In the genomic region with DNA sequence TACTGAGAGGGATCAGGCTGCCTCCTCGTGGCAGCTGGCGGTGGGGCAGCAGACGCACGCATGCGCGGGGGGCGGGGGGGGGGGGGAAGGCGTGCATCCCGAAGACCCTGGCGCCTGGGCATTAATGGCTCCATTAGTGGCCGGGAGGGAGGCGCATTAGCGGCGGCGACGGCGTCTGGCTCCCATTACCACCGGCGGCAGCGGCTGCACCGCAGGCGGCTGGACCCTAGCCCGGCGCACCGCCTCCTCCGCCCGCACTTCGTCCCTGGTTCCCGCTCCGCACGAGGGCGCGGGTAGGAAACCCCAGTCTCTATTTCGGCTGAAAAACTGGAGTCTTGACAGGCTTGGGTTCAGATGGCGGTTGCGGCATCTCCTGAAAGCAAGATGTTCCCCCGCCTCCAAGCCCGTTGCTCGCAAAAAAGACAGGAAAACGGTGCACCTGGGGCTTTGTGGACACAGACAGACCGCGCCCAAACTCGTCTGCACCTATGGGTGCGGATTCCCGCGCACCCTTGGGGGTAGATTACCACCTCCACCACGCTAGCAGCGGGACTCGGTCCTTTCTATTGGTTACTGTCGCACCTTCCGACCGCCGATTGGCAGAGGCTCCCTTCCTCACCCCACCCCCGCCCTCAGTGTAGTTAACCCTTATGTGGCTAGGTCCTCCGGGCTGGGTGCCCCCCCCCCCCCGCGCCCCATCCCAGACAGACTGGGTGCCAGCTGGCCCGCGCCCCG, we compare ENCODE assay signal across 8 mouse cellular contexts. TPM values are rescaled to one million over a fixed set of nuclear protein-coding genes. Genes with fewer than 3 reads are reported as not detected.
DNase-seq lines count a peak whose midpoint lies in the region.

No protein-coding gene starts in this region.

- peaks cover 6% of the 10 kb centered on the region for H3K36me3 ChIP-seq in midbrain, embryonic 10.5 days

- H3K27ac ChIP-seq in midbrain, embryonic 10.5 days (replicated peaks), result peak overlapping the region; percentile 97

- H3K4me1 ChIP-seq in midbrain, embryonic 10.5 days, result peaks cover 74% of the 10 kb centered on the region

- no peaks in the 10 kb centered on the region for H3K27me3 ChIP-seq in midbrain, embryonic 10.5 days (ENCODE audit: low read depth, poor library complexity, severe bottlenecking)

- DNase-seq in adrenal gland, adult 2 months, result peak; percentile 90
- peak; percentile 90 for DNase-seq in embryo, embryonic 11 days
- DNase-seq in heart, adult 11 months, result peak; percentile 99
- peak; percentile 89 for DNase-seq in kidney, adult 11 months
- peak; percentile 87 for DNase-seq in left cerebral cortex, postnatal 4 days
- peak; percentile 90 for DNase-seq in midbrain, embryonic 10.5 days (ENCODE audit: low spot score)
- DNase-seq in right cerebral cortex, postnatal 36 days (ENCODE audit: low spot score in 2 of 2), result peak; percentile 84 to 89
- DNase-seq in yolk sac, embryonic 10.5 days (ENCODE audit: low spot score), result peak; percentile 95

- intact Hi-C loops in left cerebral cortex, postnatal 4 days (cut with DNase I), result loop anchor here (2.0 kb wide), 1 partner anchor 38 kb away; no protein-coding TSS in a partner anchor

- H3K4me3 ChIP-seq in midbrain, embryonic 10.5 days, result peak overlapping the region; percentile 86

- H3K9me3 ChIP-seq in midbrain, embryonic 10.5 days (replicated peaks), result no peaks in the 10 kb centered on the region

- under 1% methylated on average over 54 of the region's 60 CpGs for WGBS in midbrain, embryonic 10.5 days

RNA-seq across cellular contexts. Expression of gene Cic, which starts 11.0 kb away (rescaled TPM):
- total RNA-seq in adrenal gland, adult 2 months (2021), result 100 to 1,000 TPM; 102 to 108 TPM
- polyA plus RNA-seq in adrenal gland, adult 2 months (2012; rRNA removed), result 111 and 123 TPM in 2 replicates
- total RNA-seq in left cerebral cortex, postnatal 4 days (2021), result 100 to 1,000 TPM; 324 to 333 TPM
- polyA plus RNA-seq in midbrain, embryonic 10.5 days (2016; fragmentation: Nextera tagmentation; extraction: Ambion mirVana), result 18.5 and 21.7 TPM in 2 replicates

RNA-seq across cellular contexts. Expression of gene Pafah1b3, which starts 19.3 kb away (rescaled TPM):
- 10 to 100 TPM; 33.4 to 33.8 TPM for total RNA-seq in adrenal gland, adult 2 months (2021)
- 29.4 and 35.9 TPM in 2 replicates for polyA plus RNA-seq in adrenal gland, adult 2 months (2012; rRNA removed)
- 100 to 1,000 TPM; 234 to 250 TPM for total RNA-seq in left cerebral cortex, postnatal 4 days (2021)
- polyA plus RNA-seq in midbrain, embryonic 10.5 days (2016; fragmentation: Nextera tagmentation; extraction: Ambion mirVana), result 293 and 325 TPM in 2 replicates

RNA-seq across cellular contexts. Expression of gene Prr19, which starts 22.7 kb away (rescaled TPM):
- not detected for total RNA-seq in adrenal gland, adult 2 months (2021)
- not detected in 2 replicates for polyA plus RNA-seq in adrenal gland, adult 2 months (2012; rRNA removed)
- total RNA-seq in left cerebral cortex, postnatal 4 days (2021), result under 1 TPM; 0.52 to 0.87 TPM
- polyA plus RNA-seq in midbrain, embryonic 10.5 days (2016; fragmentation: Nextera tagmentation; extraction: Ambion mirVana), result 1.1 and 1.4 TPM in 2 replicates

RNA-seq across cellular contexts. Expression of gene Tmem145, which starts 27.4 kb away (rescaled TPM):
- 1 to 10 TPM; 1.9 to 2.2 TPM for total RNA-seq in adrenal gland, adult 2 months (2021)
- 8.3 and 9.3 TPM in 2 replicates for polyA plus RNA-seq in adrenal gland, adult 2 months (2012; rRNA removed)
- 100 to 1,000 TPM in 1 of 2 experiments, 10 to 100 TPM in 1; 99.6 to 104 TPM for total RNA-seq in left cerebral cortex, postnatal 4 days (2021)
- polyA plus RNA-seq in midbrain, embryonic 10.5 days (2016; fragmentation: Nextera tagmentation; extraction: Ambion mirVana), result 2.1 and 5.1 TPM in 2 replicates

RNA-seq across cellular contexts. Expression of gene Erf, which starts 27.9 kb away (rescaled TPM):
- total RNA-seq in adrenal gland, adult 2 months (2021), result 10 to 100 TPM; 16.5 to 26.6 TPM
- polyA plus RNA-seq in adrenal gland, adult 2 months (2012; rRNA removed), result 50.4 and 52.8 TPM in 2 replicates
- total RNA-seq in left cerebral cortex, postnatal 4 days (2021), result 10 to 100 TPM; 29.4 to 36.1 TPM
- polyA plus RNA-seq in midbrain, embryonic 10.5 days (2016; fragmentation: Nextera tagmentation; extraction: Ambion mirVana), result 6.9 and 7.3 TPM in 2 replicates

Comparison
In these comparisons a context has a peak if more than half of its experiments do, and no peak if none do; other contexts are left out.
1. Peak in every context shown above with its lines: DNase-seq, H3K4me3 ChIP-seq and H3K27ac ChIP-seq.
2. RNA of gene Pafah1b3, which starts 19.3 kb away (total RNA-seq): 234 to 250 TPM in left cerebral cortex, postnatal 4 days; 33.4 to 33.8 TPM in adrenal gland, adult 2 months; every median in the first group is over 4 times any median in the second.